Mouse (Mus musculus): ENCODE data around the gene 4933428G20Rik. TPM values are rescaled to one million over a fixed set of nuclear protein-coding genes. Genes with fewer than 3 reads are reported as not detected.

The 4933428G20Rik gene
- polyA plus RNA-seq, 1 experiment: not detected

DNA sequence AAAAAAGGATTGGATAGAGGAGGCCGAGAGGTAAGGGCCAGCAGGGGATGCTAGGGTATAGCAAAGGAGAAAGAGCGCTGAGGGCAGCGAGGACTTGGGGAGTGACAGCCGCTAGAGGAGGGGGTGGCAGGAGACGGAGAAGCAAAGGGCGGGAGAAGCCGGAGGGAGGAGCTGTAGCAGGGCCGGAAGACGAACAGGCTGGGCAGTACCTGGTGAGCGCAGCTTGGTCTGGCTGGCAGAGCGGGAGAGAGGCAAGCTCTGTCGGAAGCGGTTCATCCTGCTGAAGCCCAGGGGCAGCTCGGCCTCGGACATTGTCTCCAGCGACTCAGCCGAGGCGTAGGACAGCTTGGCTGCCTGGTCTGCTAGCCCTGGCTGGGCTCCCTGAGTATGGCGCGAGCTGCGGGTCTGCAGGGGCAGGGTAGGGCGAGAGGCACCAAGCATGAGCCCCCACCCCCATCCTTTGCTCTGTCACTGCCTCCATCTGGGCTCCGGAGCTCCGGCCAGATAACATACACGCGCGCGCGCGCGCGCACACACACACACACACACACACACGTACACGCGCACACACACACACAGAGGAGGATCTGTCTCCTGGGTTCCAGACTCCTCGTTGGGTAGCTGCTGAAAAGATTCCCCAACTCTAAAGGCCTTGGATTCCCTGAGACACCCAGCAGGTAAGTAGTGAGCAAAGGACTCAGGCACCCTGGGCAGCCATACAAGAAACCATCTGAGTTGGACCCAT lies 36.9 kb upstream of the 4933428G20Rik start:
- no peak overlapping the region for H3K27ac ChIP-seq (replicated peaks; ENCODE audit: low read depth, low read length)
- H3K4me1 ChIP-seq (ENCODE audit: control insufficient read depth, insufficient read depth, insufficient read length, low read length): no peaks in the 10 kb centered on the region
- H3K4me3 ChIP-seq (ENCODE audit: insufficient read depth, low read depth, low read length): peak overlapping the region; percentile 1; the same call in 1 of the 2 replicates

DNA sequence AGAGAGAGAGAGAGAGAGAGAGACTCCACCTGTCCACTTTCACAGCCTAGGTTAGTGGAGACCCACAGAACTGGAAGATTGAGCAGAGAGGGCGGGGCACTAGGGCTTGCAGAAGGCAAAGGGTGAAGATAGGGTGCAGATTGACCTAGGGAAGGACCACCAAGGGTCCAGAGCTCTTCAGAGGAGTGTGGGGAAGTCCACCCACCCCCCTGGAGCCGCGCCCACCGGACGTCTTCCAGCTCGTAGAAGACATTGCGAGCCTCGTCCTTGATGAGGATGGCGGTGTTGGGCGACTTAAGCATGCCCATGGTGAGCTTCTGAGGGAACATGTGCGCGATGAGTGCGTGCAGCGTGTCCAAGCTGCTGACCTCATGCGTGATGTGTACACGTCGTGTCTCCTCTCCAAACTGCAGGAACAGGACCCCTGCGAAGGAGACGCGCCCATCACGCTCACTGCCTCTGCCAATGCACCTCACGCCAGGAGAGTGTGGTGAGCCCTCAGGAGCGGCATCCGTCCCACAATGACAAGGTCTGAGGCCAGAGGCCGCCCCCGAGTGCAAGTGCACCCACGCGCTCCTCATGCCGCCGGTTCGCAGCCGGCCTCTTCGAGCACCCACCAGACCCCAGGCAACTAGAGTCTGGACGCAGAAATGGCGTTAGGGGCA lies 36.1 kb upstream of the 4933428G20Rik start:
- H3K27ac ChIP-seq (replicated peaks; ENCODE audit: low read depth, low read length): no peak overlapping the region
- H3K4me3 ChIP-seq (ENCODE audit: insufficient read depth, low read depth, low read length): no peak overlapping the region
- no peaks in the 10 kb centered on the region for H3K4me1 ChIP-seq (ENCODE audit: control insufficient read depth, insufficient read depth, insufficient read length, low read length)

DNA sequence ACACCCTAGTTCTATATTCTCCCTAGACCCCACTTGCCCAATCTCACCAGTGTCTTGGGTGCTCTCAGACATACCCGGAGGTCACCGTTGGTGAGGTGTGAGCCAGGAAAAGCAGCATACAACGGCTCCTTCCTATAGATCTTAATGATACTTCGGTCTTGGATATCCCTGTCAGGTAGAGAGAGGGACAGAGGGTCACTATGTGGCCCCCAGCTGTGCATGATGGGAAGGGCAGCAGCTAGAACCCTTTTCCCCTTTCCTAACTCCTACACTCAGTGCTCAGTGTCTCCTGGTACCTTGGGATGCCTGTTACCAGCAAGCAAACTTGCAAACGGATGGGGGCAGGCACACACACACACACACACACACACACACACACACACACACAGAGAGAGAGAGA lies 35.5 kb upstream of the 4933428G20Rik start:
- Histone ChIP-seq H3K27ac (replicated peaks; ENCODE audit: low read depth, low read length) (no peak overlapping the region), H3K4me1 (ENCODE audit: control insufficient read depth, insufficient read depth, insufficient read length, low read length) (no peaks in the 10 kb centered on the region), H3K4me3 (ENCODE audit: insufficient read depth, low read depth, low read length) (no peak overlapping the region)

DNA sequence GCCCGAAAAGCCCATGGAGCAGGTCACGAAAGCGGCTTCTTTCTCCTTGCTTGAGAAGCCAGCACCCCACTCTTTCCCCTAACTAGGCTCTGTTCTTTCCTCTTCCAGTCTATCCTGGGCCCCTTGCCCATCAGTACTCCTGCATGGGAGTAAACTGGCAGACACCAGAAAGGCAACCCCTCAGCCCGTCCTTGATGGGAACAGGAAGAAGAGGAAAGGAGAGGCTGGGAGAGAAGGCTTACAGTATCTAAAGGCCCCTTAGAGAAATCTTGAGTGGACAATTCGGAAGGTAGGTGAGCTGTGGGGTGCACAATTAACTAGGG lies 35.1 kb upstream of the 4933428G20Rik start:
- Histone ChIP-seq H3K27ac (replicated peaks; ENCODE audit: low read depth, low read length) (no peak overlapping the region), H3K4me3 (ENCODE audit: insufficient read depth, low read depth, low read length) (no peak overlapping the region), H3K4me1 (ENCODE audit: control insufficient read depth, insufficient read depth, insufficient read length, low read length) (no peaks in the 10 kb centered on the region)

DNA sequence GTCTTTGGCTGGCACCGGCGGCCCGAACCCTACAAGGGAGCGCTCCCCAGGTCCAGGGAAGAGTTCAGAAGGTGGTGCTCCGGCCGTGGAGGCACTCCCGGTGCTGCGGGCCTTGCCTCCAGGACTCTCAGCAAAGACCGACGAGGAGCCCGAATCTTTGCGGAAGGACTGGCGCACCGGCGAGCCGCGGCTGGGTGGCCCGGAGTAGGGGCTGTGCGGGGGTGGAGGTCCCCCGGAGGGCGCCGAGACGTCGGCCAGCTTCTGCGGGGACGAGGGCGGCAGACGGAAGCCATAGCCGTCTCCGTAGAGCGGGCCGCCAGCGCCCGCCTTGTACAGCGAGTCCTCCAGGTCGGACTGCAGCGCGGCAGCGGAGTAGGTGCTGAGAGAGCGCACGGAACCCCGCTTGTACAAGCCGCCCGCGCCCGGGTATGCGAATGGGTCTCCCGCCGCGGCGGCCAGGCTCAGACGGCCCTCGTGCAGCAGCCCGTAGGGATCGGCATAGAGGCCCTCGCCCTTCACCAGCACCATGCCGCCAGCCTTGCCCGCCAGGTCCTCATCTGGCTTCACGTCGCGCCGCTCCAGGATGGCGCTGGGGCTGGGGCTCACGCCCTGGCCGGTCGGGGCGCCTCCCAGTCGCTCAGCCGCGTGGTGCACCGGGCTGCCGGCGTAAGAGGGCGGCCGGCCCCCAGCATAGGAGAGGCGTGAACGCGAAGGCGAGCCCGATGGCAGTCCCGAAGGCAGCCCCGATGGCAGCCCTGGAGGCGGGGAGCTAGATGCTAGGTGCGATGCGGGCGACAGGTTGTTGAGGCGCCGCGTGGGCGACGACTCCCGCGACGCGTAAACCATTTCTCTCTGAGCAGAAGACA lies 34.5 kb upstream of the 4933428G20Rik start:
- Histone ChIP-seq H3K4me3 (ENCODE audit: insufficient read depth, low read depth, low read length) (peak overlapping the region; percentile 22; the same call in 1 of the 2 replicates), H3K27ac (replicated peaks; ENCODE audit: low read depth, low read length) (no peak overlapping the region), H3K4me1 (ENCODE audit: control insufficient read depth, insufficient read depth, insufficient read length, low read length) (no peaks in the 10 kb centered on the region)

DNA sequence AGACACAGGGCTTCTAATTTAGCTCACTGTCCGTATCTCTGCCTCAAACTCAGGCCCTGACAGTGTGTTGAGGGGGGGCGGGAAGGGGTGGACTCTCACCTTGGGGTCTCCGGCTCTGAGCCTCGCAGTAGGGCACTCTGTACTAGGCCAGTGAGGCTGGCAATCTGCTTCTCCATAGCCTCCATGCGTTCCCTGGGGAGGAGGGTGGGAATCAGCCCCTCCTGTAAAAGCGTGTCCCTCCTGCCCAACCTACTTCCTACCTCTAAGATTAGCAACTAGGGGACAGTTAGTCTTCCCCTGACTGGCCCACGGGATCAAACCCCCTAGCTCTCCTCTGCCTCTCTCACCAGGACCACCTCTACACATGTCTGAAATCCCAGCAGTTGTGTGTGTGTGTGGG lies 33.5 kb upstream of the 4933428G20Rik start:
- H3K4me3 ChIP-seq (ENCODE audit: insufficient read depth, low read depth, low read length): no peak overlapping the region

DNA sequence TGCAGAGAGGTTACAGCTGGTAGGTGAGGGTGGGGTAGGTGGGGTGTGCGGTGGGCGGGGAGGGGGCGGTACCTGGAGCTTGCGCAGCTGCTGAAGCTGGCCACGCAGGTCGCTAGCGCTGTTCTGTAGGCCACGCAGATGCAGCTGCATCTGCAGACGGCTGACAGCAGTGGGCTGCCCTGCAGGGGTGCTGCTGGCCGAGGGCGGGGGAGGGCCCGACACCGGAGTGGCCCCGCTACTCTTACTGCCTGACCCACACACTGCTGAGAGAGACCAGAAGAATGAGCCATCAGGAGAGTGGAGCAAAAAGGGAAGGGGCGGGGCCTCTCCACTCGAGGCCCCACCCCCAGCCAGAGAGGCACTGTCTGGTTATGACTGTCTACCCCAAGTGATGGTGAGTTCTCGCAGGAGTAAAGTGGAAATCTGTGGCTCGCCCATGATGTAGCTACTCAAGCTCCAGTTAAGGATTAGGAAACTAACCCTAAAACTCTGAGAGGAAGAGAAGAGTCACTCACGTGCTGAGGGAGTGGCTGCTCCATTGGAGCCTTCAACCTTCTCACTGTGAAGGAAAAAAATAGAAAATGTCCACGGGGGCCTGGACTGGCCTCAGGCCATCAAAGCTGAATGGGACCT lies 32.9 kb upstream of the 4933428G20Rik start:
- Histone ChIP-seq H3K27ac (replicated peaks; ENCODE audit: low read depth, low read length) (no peak overlapping the region), H3K4me3 (ENCODE audit: insufficient read depth, low read depth, low read length) (no peak overlapping the region; the same call in 1 of the 2 replicates), H3K4me1 (ENCODE audit: control insufficient read depth, insufficient read depth, insufficient read length, low read length) (no peaks in the 10 kb centered on the region)

More for the DNA sequence above, 33.5 kb upstream of the 4933428G20Rik start:
- Histone ChIP-seq H3K27ac (replicated peaks; ENCODE audit: low read depth, low read length) (no peak overlapping the region), H3K4me1 (ENCODE audit: control insufficient read depth, insufficient read depth, insufficient read length, low read length) (no peaks in the 10 kb centered on the region)

DNA sequence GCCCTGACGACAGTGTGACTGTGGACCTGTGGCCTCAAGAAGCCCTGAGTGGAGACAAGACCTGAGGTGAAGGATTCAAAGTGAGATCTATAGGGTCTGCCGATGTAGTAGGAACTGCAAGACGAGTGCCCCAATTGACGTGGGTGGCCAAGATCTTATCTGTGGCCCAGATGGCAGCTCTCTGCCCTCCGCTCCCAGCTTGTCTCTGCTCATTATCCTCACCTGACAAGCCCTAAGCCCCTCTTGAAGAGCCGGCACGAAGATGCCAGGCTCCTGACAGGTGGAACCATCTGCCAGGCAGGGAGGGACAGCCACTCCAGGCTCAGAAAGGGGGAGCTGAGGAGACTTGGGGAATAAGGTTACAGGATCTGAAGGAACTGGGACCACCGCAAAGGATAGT lies 32.2 kb upstream of the 4933428G20Rik start:
- no peaks in the 10 kb centered on the region for H3K4me1 ChIP-seq (ENCODE audit: control insufficient read depth, insufficient read depth, insufficient read length, low read length)
- no peak overlapping the region for H3K27ac ChIP-seq (replicated peaks; ENCODE audit: low read depth, low read length)
- H3K4me3 ChIP-seq (ENCODE audit: insufficient read depth, low read depth, low read length): no peak overlapping the region

DNA sequence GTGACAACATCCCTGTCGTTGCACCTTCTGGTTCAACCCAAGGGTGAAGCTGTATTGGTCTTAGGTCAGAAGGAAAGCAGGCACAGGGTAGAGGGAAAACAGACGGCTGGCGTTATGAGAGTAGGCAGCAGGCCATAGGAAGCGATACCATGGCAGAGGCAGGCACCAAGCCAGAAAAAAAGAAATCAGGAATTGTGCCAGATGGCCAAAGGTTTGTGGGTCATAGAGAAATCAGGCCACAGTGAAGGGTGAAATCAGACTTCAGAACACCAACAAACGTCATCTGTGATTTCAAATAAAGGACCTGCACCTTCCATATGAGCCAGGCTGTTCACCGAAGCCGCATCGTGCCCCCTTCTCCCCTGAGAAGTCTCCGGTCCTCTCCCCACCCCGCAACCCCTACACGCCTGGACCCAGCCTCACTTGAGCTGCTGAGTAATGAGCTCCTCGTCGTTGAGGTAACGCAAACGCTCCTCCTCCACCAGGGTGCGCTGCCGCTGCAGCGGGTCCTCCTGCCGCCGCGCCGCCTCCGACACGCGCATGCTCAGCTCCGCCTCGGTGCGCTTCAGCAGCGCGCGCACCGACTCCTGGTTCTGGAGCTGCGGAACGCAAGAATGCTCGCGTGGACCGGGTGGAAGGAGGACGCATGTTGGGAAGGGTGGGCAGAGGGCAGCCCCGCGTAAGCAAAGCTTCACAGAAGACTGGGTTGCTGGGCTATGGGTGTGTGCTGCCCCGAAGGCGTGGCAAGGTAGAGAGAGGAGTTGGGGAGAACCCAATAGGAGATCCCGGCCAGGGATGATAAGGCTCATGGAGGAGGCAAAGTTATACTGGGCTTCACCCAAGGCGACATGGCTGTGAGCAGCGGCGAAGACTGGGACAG lies 31.5 kb upstream of the 4933428G20Rik start:
- no peaks in the 10 kb centered on the region for H3K4me1 ChIP-seq (ENCODE audit: control insufficient read depth, insufficient read depth, insufficient read length, low read length)
- H3K4me3 ChIP-seq (ENCODE audit: insufficient read depth, low read depth, low read length): peak overlapping the region; percentile 54
- no peak overlapping the region for H3K27ac ChIP-seq (replicated peaks; ENCODE audit: low read depth, low read length)

DNA sequence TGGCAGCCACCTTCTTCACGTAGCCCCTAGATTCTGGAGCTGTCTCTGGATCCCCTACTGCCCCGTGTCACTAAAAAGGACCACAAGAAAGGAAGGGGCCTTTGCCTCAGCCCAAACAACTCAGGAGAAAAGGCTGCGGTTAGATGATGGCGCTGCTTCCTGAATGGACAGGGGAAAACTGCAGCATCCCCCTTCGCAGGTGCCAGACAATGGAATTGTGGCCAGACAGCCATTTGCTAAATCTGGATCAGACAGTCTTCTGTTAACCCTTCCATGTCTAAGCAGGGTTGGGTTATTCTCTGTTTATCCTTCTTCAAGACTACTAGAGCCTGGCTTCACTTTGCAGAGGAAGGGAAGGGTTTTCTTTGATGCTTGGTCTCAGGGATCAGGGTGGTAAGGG lies 30.8 kb upstream of the 4933428G20Rik start:
- H3K27ac ChIP-seq (replicated peaks; ENCODE audit: low read depth, low read length): no peak overlapping the region
- no peaks in the 10 kb centered on the region for H3K4me1 ChIP-seq (ENCODE audit: control insufficient read depth, insufficient read depth, insufficient read length, low read length)
- no peak overlapping the region for H3K4me3 ChIP-seq (ENCODE audit: insufficient read depth, low read depth, low read length)

DNA sequence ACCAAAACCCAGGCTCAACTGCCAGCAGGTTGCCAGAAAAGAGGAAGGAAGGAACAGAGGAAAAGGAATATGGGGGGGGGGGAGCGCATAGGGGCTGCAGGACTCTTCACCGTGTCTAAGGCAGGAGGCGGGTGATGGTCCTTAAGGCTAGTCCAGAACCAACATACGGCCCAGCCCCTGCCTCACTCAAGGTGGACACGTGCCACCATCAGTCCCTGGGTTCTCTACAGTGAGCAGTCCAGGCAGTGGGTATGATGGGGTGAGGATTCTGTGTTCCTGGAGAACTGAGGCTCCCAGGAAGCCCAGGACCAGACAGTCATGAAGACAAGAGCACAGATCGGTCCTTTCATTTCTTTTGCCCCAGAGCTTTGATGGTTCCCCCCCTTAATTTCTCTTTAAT lies 29.9 kb upstream of the 4933428G20Rik start:
- H3K27ac ChIP-seq (replicated peaks; ENCODE audit: low read depth, low read length): no peak overlapping the region
- no peak overlapping the region for H3K4me3 ChIP-seq (ENCODE audit: insufficient read depth, low read depth, low read length)
- H3K4me1 ChIP-seq (ENCODE audit: control insufficient read depth, insufficient read depth, insufficient read length, low read length): no peaks in the 10 kb centered on the region

DNA sequence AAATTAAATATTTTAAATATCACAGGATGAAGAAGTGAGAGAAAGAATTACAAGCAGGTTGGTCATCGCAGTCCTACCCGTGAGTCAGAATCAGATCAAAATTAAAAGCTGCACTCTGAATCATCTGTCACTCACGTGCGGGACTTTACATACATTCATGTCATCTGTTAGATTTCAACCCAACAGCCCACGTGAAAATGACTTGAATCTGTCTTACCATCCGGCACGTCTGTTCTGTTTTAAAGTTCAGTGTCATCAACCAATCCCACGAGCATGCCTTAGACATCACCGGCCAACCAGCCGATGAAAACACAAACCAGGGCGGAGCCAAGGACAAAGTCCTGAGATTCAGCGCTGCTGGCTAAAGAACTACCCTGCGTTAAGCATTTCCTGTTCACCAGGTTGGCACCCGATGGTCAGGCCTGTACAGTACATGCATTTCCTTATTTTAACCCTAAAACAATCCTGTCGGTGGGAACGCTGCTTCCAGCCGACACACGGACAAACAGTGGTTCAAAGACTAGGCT lies 28.2 kb upstream of the 4933428G20Rik start:
- Histone ChIP-seq H3K4me3 (ENCODE audit: insufficient read depth, low read depth, low read length) (no peak overlapping the region), H3K27ac (replicated peaks; ENCODE audit: low read depth, low read length) (no peak overlapping the region), H3K4me1 (ENCODE audit: control insufficient read depth, insufficient read depth, insufficient read length, low read length) (no peaks in the 10 kb centered on the region)

DNA sequence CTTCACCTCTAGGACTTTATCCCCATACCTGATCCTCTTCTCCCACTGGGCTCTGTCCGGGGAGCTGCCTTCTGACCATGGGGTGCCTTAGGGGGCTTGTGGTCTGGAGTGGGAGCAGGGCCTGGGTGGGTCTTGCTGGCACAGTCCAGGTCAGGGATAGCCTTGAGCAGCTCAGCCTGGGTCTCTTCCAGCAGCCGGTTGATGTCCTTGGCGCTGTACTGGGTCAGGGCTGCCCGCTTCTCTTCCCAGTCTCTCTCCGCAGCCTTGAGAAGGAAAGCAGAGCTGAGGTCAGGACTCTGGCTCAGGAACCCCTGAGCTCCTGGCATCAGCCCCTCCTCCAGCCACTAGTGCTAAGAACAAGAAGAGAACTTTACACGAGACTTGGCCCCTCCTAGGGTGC lies 25.2 kb upstream of the 4933428G20Rik start:
- Histone ChIP-seq H3K4me3 (ENCODE audit: insufficient read depth, low read depth, low read length) (no peak overlapping the region), H3K27ac (replicated peaks; ENCODE audit: low read depth, low read length) (no peak overlapping the region), H3K4me1 (ENCODE audit: control insufficient read depth, insufficient read depth, insufficient read length, low read length) (no peaks in the 10 kb centered on the region)

DNA sequence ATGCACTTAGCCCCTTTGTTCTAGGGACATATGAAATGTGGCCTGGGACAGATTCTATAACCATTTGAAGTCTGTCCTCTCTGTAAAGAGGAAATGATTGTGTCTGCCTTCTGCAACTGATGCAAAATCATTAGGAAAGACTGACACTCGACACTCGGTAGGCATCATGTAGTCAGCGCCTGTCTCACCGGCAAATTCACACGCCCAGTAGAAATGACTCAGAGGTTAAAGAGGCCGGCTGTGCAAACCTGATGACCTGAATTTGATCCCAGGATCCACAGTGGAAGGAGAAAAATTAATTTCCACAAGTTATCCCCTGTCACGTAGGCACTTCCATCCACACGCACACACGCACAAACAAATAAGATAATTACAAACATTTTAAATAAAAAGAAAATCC lies 24.2 kb upstream of the 4933428G20Rik start:
- Histone ChIP-seq H3K4me1 (ENCODE audit: control insufficient read depth, insufficient read depth, insufficient read length, low read length) (no peaks in the 10 kb centered on the region), H3K27ac (replicated peaks; ENCODE audit: low read depth, low read length) (no peak overlapping the region), H3K4me3 (ENCODE audit: insufficient read depth, low read depth, low read length) (no peak overlapping the region)
